Mouse (Mus musculus): Measurements from ENCODE around the gene Dynlt1b.
A peak's percentile ranks its signal among the peaks of the same experiment; 100 is the strongest.
"Not testable (repeated sequence)": the region's sequence is repeated elsewhere in the genome, so short reads cannot be mapped to it uniquely, and the experiment has no call there.

The Dynlt1b gene

DNA sequence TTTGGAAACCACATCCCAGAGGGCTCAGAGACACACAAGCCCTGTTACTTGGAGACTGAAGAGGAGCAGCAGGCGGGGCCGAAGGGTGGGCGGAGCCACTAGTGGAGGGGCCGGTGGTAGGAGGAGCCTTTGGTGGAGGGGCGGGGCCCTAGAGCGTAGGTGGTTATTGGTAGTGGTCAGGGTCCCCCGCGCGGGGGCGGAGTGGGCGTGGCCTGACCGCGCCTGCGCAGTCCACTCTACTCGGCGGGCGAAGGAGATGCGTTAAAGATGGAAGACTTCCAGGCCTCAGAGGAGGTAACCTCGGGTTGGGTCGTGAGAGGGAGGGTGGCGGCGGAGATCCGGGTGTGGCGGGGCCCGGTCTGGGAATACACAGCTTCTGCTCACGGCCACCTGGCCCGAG, at the start of gene Dynlt1b:
Gene Dynlt1b, plus strand, starts transcription at position 168 of the 400 bp plus-strand sequence.
- peak; percentile 98 for DNase-seq (ENCODE audit: low read depth, low spot score)

DNA sequence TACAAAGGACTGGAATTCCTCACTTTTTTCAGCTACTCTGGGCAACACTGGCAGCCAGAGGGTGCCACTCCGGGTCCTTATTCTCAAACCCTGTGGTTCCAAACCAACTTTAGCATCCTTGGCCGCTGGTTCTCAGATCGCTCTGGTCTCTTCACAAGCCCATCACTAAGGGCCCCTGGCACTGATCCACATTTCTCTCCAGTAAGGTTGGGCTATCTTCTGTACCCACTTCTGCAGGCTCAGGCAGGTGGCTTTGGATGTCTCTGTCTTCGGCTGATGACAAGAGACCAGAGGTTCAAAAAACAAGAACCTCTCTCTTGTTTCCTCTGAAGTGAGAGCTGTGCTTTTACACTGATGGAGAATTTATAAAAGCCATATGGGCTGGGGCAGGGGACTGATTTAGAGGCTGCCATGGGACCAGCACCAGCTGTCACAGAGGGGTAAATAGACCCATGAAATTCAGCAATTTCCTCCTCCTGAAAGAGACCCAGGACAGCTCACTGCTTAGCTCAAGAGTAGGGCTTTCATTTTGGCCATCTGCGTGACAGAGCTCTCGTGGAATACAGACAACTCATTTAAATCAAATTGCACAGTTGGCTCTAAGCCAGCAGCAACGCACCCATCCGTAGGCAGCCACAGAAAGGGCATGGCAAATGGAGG, 49.6 kb upstream of the Dynlt1b start:
- not testable (repeated sequence) for DNase-seq (ENCODE audit: low read depth, low spot score)

DNA sequence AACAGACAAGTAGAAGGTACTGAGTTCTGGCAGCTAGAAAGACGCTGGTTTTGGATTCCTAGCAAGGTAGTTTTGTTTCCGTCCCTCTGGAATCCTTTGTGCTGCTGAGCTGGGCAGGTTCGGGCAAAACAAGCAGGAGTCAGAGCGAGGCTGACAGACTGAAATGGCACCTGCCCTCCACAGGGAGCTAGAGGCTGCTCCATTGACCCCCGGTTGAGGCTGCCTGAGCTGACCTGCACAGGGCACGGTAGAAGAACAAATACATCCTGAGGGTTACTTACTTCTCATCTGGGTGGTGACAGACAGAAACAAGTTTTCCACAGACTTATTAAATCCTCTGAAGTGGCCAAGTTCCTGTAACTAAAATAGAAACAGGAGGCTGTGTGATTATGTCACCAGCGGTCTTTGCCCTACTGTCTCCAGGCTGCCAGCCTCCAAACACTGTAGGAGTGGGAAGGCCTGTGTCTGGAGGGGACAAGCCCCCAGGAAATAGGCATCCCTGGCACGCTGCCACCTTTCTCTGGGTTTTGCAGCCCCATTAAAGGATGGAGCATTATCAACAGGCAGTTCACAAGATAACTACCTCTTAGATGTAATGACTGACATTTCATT, 48.7 kb upstream of the Dynlt1b start:
- DNase-seq (ENCODE audit: low read depth, low spot score) = not testable (repeated sequence)

DNA sequence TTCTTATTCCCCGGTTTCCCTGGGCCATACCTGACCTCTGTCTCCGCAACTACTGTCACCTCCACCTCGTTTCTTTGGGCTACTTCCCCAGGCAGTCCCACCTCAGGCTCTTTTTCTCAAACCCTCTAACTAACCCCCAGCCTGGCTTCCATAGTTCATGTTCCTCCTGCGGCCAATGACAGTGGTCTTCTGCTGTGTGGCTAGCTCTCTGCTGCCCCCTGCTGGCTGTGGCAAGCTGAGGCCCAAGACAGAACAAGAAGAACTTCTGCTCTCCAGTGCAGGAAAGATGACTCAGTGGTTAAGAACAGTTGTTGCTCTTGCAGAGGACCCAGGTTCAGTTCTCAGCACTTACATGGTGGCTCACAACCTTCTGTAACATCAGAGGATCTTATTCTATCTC, 43.0 kb upstream of the Dynlt1b start:
- DNase-seq (ENCODE audit: low read depth, low spot score) = not testable (repeated sequence)

DNA sequence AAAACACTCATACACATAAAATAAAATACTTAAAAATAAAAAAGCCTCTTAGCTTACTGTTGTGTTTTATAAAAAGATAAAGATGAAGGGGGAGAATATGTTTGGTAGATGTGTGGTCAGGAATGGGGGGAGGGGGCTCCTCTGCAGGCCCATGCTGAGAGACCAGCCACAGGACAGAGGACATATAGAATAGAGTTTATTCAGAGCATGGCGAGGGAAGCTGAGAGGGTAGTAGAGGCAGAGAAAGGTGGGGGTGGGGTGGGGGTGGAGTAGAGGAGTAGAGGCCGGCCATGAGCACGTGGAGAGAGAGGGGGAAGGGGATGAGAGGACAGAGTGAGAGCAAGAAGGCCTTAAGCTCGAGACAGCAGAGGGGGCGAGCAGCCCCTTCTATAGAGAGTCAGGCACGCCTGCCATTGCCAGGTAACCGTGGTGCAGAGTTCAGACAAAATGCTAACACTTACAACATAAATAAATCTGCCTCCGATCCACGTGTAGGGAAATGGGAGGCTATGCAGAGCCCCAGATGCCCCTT, 42.5 kb upstream of the Dynlt1b start:
- DNase-seq (ENCODE audit: low read depth, low spot score) = not testable (repeated sequence)

DNA sequence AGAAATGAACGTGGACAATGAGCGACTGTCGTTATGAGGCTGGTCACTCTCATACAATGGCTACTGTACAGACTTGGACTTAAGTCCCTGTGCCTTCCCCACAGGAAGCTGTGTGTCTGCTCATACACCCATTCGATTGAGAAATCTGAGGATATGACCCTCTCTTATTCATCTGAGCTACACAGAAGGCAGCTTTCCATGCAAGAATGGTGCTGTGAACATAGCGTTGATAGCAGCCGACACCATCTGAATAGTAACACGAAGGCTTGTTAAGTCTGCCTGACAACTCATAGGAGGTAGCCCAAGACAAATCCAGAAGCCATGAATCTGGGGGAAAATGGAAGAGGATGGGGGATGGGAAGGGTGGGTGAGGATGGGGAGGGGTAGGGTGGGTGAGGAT, 40.4 kb upstream of the Dynlt1b start:
- not testable (repeated sequence) for DNase-seq (ENCODE audit: low read depth, low spot score)

DNA sequence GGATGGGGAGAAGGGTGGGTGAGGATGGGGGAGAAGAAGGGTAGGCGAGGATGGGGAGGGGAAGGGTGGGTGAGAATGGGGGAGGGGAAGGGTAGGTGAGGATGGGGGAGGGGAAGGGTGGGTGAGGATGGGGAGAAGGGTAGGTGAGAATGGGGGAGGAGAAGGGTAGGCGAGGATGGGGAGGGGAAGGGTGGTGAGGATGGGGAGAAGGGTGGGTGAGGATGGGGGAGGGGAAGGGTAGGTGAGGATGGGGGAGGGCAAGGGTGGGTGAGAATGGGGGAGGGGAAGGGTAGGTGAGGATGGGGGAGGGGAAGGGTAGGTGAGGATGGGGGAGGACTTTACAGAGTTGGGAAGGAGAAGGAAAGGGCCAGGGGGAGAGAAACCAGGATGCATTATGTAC, 39.2 kb upstream of the Dynlt1b start:
- not testable (repeated sequence) for DNase-seq (ENCODE audit: low read depth, low spot score)

DNA sequence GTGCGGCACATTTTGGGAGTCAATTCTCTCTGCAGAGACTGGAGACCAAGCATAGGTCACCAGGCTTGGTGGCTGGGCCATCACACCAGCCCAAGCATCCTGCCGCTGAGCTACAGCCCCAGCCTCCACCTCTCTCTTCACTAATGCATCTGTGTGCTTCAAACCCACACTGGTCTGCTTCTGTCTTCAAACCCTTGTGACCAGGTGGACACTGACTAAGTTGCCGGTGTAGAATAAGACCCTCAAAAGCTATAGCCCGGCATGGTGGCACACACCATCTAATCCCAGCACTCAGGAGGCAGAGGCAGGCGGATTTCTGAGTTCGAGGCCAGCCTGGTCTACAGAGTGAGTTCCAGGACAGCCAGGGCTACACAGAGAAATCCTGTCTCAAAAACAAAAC, 38.2 kb upstream of the Dynlt1b start:
- DNase-seq (ENCODE audit: low read depth, low spot score) = not testable (repeated sequence)

DNA sequence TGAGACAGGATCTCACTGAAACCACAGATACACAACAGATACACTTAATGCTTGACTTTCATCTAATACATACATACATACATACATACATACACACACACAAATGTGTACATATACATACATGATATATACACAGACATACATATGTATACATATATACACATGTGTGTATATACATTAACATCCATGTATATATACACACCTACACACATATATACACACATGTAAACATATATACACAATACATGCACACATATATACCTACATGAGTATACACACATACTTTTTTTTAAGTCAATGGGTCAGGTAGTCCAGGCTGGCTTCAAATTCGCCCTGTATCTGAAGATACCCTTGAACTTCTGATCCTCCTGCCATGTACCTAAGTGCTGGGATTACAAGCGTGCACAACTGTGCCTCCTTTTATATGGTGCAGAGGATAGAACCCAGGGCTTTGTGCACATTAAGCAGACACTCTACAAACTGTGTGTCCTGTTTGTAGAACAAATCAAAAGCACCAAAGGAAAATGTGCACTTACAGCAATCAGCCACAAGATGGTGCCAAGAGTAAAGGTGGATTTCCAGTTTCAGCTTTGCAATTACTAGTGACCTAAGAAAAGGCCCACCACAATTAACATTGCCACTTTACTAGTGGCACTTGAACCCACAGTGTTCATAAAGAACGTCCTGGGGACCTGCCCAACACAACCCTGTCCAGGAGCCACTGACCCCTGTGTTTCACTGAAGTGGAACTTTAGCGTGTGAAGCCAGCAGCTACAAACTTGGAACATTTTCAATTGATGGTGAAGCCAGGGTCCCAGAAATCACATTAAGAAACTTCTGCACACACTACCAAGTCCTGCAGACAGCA, 37.2 kb upstream of the Dynlt1b start:
- not testable (repeated sequence) for DNase-seq (ENCODE audit: low read depth, low spot score)

DNA sequence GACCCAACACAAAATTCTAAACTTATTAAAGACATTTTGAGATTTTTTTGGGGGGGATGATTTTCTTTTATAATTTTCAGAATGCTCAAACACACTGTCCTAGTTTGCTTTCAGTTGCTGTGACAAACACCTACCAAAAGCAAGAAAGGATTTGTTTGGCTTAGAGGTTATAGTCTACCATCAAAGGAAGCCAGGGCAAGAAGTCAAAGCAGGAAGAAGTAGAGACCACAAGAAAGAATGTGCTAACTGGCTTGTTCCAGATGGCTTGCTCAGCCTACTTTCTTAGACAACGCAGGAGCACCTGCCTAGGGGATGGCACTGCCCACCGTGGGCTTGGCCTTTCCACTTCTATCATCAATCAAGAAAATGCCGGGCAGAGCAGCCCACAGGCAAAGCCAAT, 31.8 kb upstream of the Dynlt1b start:
- not testable (repeated sequence) for DNase-seq (ENCODE audit: low read depth, low spot score)

DNA sequence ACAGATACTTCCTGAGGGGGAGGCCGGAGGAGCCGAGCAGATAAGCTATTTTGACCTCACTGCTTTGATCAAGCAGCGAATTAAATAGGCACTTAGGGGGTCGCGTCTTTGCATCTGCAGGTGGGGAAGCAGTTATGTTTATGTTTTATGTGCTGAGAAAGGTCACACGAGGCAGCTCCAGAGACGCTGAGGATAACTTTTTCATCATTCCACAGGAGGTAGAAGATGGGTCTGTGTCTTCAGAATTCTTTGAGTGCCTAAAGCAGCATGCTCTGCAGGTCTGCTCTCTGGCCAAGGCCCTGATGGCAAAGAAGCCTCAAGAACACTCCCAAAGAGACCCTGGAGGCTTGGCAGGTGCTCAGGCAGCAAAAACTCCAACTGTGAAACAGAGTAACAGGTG, 31.1 kb upstream of the Dynlt1b start:
- DNase-seq (ENCODE audit: low read depth, low spot score) = not testable (repeated sequence)

DNA sequence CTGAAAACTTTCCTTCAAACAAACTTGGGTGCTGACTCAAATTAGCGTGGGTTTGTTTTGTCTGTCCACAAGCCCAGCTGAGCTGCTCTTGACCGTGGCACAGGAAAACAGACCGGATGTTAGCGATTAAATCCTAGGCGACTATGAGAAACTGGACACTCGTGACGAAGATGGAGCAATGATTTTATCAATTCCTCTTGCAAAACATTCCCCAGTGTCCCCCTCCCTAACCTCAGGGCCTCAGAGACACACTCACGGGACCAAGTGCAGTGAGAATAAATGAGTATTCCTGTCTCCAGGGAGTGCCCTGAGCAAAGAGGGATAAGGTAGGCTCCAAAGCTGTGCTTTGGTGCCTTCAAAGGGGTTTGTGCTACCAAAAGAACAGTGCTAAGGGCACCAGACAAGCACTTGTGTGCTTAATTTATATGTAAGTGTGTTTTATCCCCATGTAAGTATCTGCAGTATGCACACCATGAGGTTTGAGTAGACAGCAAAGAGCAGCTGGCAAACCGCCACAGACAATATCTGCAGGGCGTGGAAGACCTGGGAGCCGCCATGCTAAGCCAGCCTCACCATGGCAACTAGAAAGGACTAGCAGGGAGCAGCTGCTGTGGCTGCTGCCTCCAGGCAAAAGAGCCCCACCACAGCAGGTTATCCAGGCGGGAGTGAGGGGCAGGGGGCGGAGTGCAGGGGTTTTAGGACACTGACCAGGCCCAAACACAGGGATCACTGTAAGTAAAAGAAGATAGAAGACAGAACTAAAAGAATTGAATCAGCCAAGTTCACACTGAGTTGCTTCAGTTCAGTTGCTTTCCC, 30.4 kb upstream of the Dynlt1b start:
- DNase-seq (ENCODE audit: low read depth, low spot score) = not testable (repeated sequence)

DNA sequence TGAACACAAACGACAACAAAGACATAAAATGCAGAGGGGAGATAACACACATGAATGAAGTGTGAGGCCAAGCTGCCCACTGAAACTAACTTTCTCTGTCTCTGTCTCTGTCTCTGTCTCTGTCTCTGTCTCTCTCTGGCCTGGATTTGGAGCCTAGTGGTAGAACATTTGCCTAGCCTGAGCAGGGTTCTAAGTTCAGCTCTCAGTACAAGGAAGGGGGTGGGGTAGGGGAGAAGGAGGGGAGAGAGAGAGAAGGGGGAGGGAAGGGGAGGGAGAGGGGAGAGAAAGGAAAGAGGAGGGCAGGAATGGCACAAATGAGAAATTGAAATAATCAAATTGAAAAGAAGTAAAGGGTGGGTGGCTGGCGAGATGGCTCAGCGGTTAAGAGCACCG, 29.8 kb upstream of the Dynlt1b start:
- DNase-seq (ENCODE audit: low read depth, low spot score) = not testable (repeated sequence)

DNA sequence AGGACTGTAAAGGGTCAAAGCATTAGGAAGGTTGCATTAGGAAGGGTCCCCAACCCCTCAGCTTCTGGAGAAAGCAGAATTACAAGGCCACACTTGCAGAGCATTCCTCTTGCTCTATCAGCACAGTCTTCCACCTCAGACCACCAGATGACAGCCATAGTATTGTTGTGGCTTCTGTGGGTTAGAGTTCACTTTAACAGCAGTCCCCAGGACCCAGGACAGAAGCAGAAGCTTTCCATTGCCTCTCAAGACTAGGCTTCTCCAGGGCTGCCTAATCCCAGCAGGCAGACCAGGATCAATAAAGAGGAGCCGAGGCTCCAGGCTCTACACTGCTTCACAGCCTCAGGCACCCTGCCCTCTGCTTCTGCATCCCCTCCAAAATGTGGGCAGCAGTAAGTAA, 25.4 kb upstream of the Dynlt1b start:
- not testable (repeated sequence) for DNase-seq (ENCODE audit: low read depth, low spot score)

DNA sequence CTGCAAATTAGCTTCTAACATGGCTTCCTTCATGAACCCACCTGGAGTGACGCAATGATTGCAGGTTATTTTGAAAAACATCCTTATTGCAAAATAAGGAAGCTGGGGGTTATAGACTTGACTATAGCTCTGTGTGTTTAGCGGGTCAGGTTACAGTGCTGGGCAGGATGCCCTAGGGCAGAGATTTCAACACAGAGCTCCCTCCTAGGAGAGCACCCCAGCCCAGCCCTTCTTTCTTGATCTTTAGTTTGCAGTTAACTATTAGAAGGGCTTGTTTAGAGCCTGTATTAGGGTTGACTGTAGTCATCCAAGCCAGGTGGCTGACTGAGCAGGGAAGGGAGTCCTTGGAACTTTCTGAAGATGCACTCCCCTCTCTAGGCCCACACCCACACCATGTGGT, 22.9 kb upstream of the Dynlt1b start:
- not testable (repeated sequence) for DNase-seq (ENCODE audit: low read depth, low spot score)

DNA sequence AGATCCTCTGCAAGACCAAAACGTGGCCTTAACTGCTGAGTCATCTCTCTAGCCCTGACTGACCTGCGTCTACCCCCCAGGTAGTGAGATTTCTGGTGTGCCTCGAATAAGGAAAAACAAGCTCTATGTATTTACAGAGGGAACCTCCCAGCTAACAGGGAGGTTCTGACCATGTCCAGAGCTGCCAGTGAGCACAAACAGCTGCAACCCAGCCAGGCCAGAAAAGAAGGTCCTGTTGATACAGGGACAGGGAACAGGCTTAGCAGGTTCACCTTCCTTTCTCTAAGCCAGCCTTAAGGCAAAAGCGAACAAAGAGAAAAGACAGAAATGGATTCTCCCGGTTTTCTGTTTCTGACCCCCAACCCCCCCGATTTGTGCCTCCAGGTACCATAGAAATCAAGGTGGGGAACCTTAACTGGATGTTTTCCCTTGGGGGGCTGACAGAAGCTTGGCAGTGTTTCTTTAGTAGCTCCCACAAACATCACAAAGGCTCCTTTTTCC, 19.1 kb upstream of the Dynlt1b start:
- DNase-seq (ENCODE audit: low read depth, low spot score) = not testable (repeated sequence)

DNA sequence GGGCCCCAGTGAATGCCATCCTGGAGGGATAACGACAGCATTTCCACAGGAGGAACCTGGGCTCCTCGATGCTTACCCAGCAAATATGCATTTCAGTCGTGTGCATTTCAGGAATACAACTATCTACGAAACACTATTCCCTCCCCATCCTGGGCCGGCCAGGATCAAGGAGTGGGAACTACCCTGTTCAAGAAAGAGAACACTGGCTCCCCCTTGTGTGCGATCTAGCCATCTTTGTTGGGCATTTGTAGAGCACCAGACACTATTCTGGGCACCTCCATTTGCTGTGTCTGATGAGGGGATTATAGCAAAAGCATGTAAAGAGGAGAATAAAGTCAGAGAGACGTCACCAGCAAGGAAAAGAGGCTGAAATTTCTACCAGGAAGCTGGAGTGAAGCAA, 12.8 kb upstream of the Dynlt1b start:
- DNase-seq (ENCODE audit: low read depth, low spot score) = not testable (repeated sequence)

DNA sequence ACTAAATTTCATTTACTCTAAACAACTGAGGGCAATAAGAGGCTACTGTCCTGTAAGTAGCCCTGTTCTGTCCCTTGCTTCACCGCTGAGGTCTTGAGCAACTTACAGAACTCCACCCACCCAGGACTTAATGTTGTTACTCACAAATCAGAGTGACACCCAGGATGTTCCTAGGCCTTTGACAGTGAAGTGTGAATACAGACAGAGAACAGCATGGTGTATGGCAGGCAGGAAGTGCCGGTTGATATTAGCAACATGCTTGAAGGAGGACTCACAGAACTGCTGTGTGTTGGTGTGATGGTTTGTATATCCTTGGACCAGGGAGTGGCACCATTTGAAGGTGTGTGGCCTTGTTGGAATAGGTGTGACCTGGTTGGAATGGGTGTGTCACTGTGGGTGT, 9.4 kb upstream of the Dynlt1b start:
- DNase-seq (ENCODE audit: low read depth, low spot score) = not testable (repeated sequence)

DNA sequence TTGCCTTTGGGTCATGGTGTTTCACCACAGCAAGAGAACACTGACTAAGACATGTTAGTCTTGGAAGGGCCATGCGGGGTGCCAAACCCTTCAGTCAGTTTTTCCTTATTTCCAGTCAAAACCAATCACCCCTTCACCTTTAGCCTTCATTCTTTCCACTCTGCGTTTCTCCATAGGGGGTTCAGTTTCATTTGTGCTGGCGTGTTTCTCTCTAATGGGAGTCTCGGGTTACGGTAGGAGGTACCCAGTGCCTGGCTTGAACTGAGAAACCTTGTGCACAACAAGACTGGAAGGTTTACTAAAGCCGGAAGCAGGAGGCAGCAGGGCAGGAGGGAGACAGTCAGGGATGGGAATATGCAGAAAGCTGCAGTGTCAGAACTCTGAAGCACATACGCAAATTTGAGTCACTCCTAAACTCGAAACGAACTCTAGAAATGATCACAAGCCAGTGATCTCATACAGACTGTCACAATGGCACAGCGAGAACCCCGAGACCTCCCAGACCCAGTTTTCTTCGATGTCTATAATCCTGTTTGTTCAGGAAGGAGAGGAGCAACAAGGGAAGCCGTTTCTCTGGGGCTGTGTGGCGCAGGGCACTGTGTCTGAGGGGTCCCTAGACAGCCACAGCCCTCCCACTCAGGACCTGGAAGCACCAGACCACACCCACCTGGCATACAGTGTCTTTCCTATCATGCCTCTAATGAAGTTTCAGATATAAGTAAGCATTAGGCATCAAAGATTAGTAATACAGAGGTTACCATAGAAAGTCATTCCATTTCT, 8.2 kb upstream of the Dynlt1b start:
- DNase-seq (ENCODE audit: low read depth, low spot score) = not testable (repeated sequence)

DNA sequence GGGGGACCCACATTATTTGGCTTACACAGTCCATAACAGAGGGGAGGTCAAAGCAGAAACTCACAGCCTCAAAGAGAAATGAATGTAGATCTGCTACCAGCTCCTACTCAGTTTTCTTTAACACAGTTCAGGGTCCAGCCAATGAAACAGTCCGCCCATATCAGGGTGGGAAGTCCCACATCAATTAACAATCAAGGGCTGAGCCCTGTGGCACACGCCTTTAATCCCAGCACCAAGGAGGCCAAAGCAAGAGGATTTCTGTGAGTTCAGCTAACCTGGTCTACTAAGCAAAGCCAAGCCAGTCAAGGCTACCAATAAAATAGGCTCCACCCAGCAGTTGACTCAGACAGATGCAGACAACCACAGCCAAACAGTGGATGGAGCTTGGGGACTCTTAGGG, 7.5 kb upstream of the Dynlt1b start:
- DNase-seq (ENCODE audit: low read depth, low spot score) = not testable (repeated sequence)

Data from forelimb bud, embryonic 11.5 days (tissue).